Mouse (Mus musculus) erythroblast, adult 5-6 weeks (primary cell): ENCODE data around the gene Wnt11. TPM values are rescaled to one million over a fixed set of nuclear protein-coding genes. Genes with fewer than 3 reads are reported as not detected.

Experiments
- ATAC-seq: replicated peaks from 2 replicates; pipeline ENCODE4 v1.8.0; 2016; ENCODE audit warnings: moderate number of reproducible peaks, mild to moderate bottlenecking, moderate TSS enrichment, inconsistent platforms; ENCODE audit not compliant: poor library complexity, low FRiP score, severe bottlenecking
- total RNA-seq, 2 experiments: library from RNA; stranded (forward) in 1 of 2; stranded (reverse) in 1 of 2; fragments of 150-400 nt in 1 of 2; fragments of 200-764, 138-1000 nt in 1 of 2; gene quantifications; 2 replicates each; pipeline versions ENCODE4 v1.2.3 to v1.2.4; 2015 to 2017; ENCODE audit warnings: low replicate concordance in 2 of 2

The Wnt11 gene
- total RNA-seq, 2 experiments from 2014 or later, result not detected

DNA sequence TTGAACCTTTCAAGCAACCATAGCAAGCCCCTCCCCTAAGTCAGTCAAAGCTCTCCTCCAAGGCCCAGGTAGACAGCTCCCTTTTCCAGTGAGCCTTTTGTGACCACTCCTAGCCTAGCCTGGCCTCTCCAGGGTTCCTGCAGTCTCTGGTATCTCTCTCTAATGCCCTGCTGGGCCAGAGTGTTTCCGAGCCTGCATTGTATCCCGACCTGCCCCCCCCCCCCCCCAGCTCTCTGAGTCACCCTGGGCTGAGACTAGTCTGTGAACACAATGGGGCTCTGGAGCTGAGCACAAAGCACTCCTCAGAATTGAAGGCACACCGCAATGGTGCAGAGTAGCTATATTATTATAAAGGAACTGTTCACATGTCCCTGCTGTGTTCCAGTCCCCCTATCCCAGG, 21.2 kb downstream of the Wnt11 start:
- no peak for ATAC-seq

DNA sequence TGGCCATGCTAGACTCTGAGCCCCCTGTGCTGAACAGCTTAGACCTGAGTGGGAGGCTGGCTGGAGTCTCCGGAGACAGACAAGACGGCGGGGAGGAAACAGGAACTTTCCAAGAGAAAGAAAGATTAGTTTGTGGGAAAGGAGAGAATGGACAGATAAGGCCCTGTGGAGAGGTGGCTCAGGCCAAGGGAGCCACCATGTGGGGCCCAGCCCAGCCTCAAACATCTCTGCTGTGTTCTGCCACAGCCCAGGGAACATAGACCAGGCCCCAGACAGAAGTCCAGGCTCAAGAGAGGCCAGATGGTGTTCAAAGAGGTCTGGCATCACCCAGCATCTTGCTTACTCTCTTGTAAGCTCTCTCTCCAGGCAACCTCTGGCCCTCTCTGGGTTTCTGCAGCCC, 22.2 kb downstream of the Wnt11 start:
- ATAC-seq, result no peak

DNA sequence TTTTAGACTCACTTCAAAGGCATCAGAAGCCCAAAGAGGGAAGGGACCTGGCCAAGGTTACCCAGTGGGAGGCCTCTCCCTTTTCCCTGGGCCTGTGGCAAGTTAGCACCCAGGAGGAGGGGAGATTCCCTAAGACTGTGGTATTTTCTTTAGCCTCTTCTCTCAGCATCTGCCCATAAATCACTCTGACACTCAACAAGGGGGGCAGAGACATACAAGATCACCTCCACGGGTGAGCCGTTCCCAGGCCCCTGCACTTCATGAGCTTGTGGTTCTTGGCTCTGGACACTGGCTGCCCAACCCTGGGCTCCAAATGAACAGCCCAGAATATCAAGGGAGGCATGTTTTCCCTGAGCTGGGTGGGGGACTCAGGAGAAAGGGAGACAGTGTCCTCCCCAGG, 26.1 kb downstream of the Wnt11 start:
- no peak for ATAC-seq

- no peak for ATAC-seq
Measured at GRCm38 (mm10) chr7:98862994-98863393, 28.1 kb downstream of the Wnt11 start.

DNA sequence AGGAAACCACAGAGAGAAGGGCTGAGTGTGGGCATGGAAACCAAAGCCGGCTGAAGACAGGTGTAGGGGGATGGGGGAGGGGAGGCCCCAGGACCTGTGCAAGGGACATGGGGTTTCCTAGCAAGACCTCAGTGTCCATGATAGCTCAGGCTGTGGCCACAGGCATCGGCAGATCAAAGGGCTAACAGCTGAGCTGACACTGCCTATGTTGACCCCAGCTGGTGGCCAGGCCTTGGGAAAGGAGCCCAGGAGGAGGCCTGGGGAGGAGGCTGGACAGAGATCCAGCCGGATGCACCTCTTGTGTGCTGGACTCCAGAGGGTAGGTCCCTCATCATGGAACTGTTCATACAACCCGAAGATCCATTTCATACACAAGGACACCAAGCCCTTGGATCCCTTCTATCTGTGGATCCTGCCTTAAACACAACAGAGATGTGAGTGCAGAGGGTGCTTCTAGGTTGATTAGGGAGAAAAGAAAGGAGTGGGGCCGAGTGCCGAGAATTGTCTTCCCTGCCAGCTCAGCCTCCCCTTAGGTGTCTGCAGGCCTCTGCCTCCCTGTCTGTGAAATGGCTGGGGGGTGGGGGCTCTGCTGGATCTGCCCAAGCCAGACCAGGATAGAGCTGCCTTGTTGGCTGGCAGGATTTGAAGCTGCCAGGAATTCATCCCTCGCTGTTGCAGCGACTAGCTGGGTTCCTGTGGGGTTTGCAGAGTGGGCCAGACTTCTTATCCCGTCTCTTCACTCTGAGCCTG, 29.2 kb downstream of the Wnt11 start:
- ATAC-seq, result no peak

DNA sequence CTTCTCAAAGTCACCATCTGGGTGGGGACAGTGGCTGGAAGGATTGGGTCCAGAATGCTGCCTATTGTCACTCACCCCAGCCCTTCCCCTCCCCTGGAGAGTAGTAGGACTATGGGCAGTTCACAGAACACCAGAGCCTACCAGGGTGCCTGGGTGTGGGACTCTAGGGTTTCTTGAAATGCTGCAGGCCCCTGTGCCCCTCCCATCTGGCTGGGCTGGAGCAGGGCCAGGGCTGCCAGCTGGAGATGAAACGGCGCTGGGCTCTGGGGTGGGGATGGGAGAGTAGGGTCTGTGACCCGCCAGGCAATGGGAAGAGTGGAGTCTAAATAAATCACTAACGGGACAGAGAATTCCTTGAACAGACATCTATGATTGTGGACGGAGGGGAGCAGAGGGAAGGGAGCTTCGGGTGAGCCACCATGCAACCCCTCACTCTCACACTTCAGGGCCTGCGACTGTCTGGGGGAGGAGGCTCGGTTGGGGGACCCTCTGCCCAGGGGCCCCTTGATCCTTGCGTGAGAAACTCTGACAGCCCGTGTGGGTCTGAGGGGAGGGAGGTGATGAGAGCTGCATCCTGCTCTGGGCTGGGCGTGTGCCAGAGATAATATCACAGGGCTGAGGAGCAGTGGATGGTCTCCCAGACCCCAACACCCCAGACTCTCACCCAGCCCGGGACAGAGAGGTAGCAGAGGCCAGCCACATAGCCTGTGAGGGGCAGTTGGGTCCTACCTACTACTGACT, 32.3 kb downstream of the Wnt11 start:
- ATAC-seq, result no peak

DNA sequence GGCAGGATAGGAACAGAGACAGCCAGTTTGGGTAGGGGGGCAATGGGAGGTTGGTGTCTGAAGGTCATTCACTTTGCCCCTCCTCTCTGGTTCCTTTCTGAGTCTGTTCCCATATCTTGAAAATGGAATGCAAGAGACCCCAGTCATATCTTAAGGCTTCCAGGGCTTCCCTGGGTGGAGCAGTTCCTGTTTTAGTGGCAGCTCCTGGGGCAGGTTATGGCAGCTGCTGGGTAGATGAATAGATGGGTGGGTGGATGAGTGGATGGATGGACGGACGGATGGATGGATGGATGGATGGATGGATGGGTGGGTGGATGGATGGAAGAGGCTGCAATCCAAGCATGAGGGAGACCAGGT, 32.9 kb downstream of the Wnt11 start:
- ATAC-seq, result no peak

DNA sequence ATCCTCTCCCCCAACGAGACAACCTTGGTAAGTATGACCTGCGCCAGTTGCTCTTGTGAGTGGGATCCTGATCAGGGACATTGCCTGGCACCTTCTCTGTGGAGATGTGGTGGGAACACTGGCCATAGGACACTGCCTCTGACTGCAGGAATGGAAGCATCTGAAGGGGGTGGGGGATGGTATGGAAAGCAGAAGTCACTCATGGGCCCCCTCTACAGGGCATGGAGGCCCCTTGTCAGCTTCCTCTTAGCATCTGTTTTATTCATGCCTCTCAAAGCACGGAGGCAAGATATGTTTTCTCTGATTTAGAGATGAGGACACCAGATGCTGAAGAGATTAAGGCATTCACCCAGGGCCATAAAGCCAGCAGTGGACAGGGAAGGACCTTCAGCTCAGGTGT, 34.2 kb downstream of the Wnt11 start:
- ATAC-seq, result no peak

DNA sequence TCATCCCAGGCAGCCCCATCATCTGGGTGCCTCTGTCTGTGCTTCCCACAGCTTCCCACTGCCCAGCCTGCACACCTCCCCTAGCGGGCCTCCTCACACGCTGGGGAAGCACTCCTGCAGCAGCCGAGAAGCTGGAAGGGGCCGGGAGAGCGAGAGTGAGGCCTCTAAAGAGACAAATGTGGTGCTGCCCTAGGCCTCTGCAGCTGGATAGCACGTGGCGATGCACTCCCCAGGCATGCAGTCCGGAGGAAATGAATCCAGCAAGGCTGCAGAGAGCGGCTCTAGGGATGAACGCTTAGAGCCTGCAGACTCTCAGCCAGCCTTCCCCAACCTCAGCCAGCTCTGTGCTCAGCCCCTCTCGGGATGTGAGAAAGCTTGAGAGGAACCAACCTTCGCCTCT, 35.9 kb downstream of the Wnt11 start:
- ATAC-seq, result no peak

GRCm38 (mm10) chr7:98871882-98872281, 37.0 kb downstream of the Wnt11 start:
- no peak for ATAC-seq

GRCm38 (mm10) chr7:98873316-98873715, 38.4 kb downstream of the Wnt11 start:
- no peak for ATAC-seq

- no peak for ATAC-seq
Measured at GRCm38 (mm10) chr7:98874411-98874951, 39.6 kb downstream of the Wnt11 start.

GRCm38 (mm10) chr7:98875390-98875990, 40.6 kb downstream of the Wnt11 start:
- no peak for ATAC-seq

GRCm38 (mm10) chr7:98876119-98876518, 41.2 kb downstream of the Wnt11 start:
- no peak for ATAC-seq

- ATAC-seq, result no peak
Measured at GRCm38 (mm10) chr7:98879176-98879575, 44.3 kb downstream of the Wnt11 start.

DNA sequence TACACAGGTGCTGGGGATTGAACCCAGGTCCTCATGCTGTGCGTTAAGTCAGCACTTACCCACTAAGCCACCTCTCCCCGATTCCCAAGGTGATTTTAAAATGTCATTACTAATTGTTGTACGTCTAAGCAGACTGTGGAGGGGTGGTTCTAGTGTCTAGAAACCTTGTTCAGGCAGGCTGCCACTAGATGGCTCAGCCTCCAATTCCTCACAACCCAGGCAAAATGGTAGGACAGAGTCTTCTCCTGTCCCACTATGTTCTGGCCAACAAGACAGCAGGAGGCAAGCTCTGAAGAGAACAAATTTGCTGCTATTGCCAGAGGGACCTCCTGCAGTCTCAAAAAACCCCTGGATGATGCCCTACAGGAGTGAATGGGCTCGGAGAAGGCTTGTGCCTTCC, 47.0 kb downstream of the Wnt11 start:
- ATAC-seq, result no peak

DNA sequence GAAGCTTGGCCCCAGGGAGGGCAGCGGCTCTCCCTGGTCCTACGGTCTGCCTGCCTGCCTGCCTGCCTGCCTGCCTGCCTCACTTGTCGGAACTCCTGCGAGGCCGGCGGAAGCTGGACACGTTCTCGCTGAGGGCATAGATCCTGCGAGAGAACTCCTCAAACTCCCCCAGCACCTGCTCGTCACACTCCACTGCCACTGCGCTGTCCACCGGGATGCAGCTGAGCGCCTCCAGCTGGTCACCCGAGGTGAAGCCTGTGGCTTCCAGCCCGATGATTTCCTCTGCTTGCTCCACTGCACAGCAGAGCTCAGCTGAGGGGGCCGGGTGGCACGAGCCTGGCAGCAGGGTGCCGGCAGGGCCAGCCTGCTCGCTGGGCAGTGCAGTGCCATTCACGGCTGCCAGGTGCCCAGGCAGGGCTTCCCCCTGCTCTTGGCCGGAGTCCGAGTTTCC, 52.9 kb downstream of the Wnt11 start:
- no peak for ATAC-seq

GRCm38 (mm10) chr7:98888810-98889209, 53.9 kb downstream of the Wnt11 start:
- ATAC-seq, result no peak

GRCm38 (mm10) chr7:98889211-98889610, 54.3 kb downstream of the Wnt11 start:
- no peak for ATAC-seq

DNA sequence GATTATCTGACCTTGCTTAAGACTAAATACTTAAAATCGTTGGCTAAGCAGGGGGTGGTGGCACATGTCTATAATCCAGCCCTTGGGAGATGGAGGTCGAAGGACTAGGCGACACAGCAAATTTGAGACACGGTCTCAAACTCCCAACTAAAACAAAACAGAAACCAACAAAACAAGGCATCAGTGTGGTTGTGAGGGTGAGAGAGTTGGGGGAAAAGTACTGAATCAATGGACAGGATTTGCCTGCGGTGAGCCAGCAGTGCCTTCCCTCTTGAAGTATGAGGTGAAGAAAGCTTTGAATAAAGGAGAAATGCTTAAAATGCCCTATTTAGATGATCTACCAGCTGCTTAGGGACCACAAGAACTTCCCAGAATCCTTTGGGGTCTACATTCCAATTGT, 58.2 kb downstream of the Wnt11 start:
- no peak for ATAC-seq

GRCm38 (mm10) chr7:98894305-98894704, 59.4 kb downstream of the Wnt11 start:
- no peak for ATAC-seq
